Mouse (Mus musculus) midbrain, embryonic 11.5 days (tissue): ENCODE results near the gene Madcam1. TPM values are rescaled to one million over a fixed set of nuclear protein-coding genes. Genes with fewer than 3 reads are reported as not detected.
A peak's percentile ranks its signal among the peaks of the same experiment; 100 is the strongest.

Experiments
- ATAC-seq: fragments of 200-750 bp; cut with Nextera tagmentation; 2 replicates; pipeline ENCODE4 v1.8.0; 2017; ENCODE audit warnings: moderate TSS enrichment, moderate library complexity; ENCODE audit not compliant: low FRiP score
- DNase-seq: peaks from one replicate; pipeline ENCODE4 v3.0.0; 2015; ENCODE audit warnings: low spot score; ENCODE audit errors: missing footprints
- H3K27ac ChIP-seq: fragments of 300-500 bp; sonication (generic); 2 replicates; pipeline ENCODE4 v1.5.1; 2014; ENCODE audit warnings: low read depth, low read length
- H3K27me3 ChIP-seq: fragments of 300-500 bp; sonication (generic); 2 replicates; pipeline ENCODE4 v1.6.1; 2014; ENCODE audit warnings: mild to moderate bottlenecking, low read length, moderate library complexity, mixed read lengths; ENCODE audit not compliant: control insufficient read depth, insufficient read depth
- H3K36me3 ChIP-seq: fragments of 300-500 bp; sonication (generic); 2 replicates; pipeline ENCODE4 v1.6.1; 2014; ENCODE audit warnings: mild to moderate bottlenecking, low read length, moderate library complexity, mixed read lengths; ENCODE audit not compliant: control insufficient read depth, insufficient read depth
- H3K4me1 ChIP-seq: fragments of 300-500 bp; sonication (generic); 2 replicates; pipeline ENCODE4 v1.6.1; 2014; ENCODE audit warnings: low read length; ENCODE audit not compliant: control insufficient read depth, insufficient read depth
- H3K4me2 ChIP-seq: fragments of 300-500 bp; sonication (generic); 2 replicates; pipeline ENCODE4 v1.6.1; 2014; ENCODE audit warnings: mild to moderate bottlenecking, moderate library complexity
- H3K4me3 ChIP-seq: fragments of 300-500 bp; sonication (generic); 2 replicates; pipeline ENCODE4 v1.5.1; 2014; ENCODE audit warnings: low read depth, low read length
- H3K9ac ChIP-seq: fragments of 300-500 bp; sonication (generic); 2 replicates; pipeline ENCODE4 v1.6.1; 2014; ENCODE audit warnings: low read length
- H3K9me3 ChIP-seq: fragments of 300-500 bp; sonication (generic); 2 replicates; pipeline ENCODE4 v1.6.1; 2016; ENCODE audit warnings: low read length; ENCODE audit not compliant: control insufficient read depth
- WGBS: fragments of 180-500 bp; shearing (Covaris S2); extraction: QIAGEN DNeasy Blood & Tissue Kit; methylation state at CpG from one replicate; pipeline ENCODE4 v1.1.7; 2014; 5-methylcytosine and 5-hydroxymethylcytosine counted together
- polyA plus RNA-seq: library from polyadenylated mRNA; unstranded; fragments of >200 nt; fragmentation: Nextera tagmentation; extraction: Ambion mirVana; gene quantifications from 2 replicates; pipeline ENCODE4 v1.2.1, GENCODE M21; 2014

The Madcam1 gene
- polyA plus RNA-seq, 1 experiment from 2014 or later = 1.2 TPM

DNA sequence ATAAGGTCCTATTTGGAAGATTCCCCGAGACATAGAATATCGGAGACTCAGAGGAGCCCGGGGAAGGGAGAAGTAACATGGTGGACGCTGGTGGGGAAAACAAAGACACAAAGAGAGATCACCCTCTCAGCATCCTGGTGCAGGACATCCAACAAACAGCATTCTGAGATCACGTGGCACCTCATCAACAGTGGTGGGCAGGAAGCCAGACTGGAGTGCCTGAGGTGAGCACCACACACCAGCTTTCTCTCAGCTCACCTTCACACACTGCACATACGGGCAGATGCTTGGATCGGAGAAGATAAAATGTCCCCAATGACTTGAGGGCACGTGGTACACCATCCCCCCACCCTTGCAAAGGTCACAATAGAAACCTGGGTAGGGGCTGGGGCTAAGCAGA is 28.1 kb upstream of the Madcam1 start:
- Histone ChIP-seq H3K27ac (no peak overlapping the region), H3K4me2 (peak overlapping the region; percentile 86), H3K36me3 (no peaks in the 10 kb centered on the region), H3K4me1 (peaks cover 8% of the 10 kb centered on the region; the same call in 1 of the 2 replicates), H3K9ac (no peak overlapping the region), H3K27me3 (peaks cover 15% of the 10 kb centered on the region), H3K4me3 (peak overlapping the region; percentile 74), H3K9me3 (no peaks in the 10 kb centered on the region)
- DNase-seq = no peak
- WGBS = 79% methylated on average over 8 of the region's 8 CpGs
- ATAC-seq = no peak

DNA sequence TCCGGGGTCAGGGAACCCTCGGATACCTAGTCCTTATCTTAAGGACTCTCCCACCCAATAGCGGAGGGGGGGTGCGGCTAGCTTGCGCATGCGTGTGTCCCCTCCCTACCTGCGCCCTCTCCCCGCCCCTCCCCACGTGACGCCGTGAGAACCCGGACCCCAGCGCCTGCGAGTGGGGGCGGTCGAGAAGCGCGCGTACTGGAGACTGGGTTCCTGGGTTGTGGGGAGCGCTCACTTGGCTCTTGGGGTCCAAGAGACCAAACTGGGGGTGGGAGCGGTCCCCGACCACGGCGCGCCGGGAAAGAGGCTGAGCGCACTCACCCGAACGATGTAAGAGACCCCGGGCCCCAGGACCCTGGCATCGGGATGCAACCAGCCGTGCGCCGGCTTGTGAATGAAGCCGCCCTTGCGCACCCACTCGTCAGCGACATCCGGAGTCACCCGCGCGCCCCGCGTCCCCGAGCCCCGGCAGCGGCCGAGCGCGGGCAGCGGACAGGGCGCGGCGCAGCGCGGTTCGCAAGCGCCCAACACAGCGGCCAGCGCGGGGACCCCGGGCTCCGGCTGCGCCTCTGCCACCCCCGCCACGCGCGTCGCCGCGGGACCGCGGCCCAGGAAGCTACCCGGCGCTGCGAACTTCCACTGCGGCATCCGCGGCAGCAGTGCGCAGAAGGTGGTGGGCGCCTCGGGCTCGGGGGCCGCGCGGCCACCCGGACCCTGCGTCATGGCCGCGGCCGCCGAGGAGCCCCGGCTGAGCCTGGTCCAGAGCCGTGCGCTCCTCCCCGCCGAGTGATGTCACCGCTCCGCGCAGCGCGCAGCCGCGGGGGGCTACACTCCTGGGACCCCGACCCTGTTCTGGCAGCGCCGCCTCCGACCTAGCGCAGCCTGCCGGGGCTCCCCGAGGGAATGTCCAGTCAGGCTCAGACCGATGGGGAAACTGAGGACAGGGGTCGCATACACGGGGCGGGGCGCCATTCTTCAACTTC is 26.9 kb upstream of the Madcam1 start, which contains the start of gene Shc2:
Shc2 (minus strand) TSS at position 791 of the 983 bp plus-strand sequence.
- peak within 1 kb of the TSS; percentile 74 for H3K4me3 ChIP-seq
- H3K9me3 ChIP-seq = no peaks in the 10 kb centered on the region
- peak; percentile 96 for DNase-seq
- ATAC-seq = peak; percentile 91
- peak within 1 kb of the TSS; percentile 86 for H3K4me2 ChIP-seq
- H3K36me3 ChIP-seq = no peaks in the 10 kb centered on the region
- H3K9ac ChIP-seq = peak within 1 kb of the TSS; percentile 89
- H3K27me3 ChIP-seq = peaks cover 15% of the 10 kb centered on the region
- under 1% methylated on average over 89 of the region's 116 CpGs for WGBS
- H3K27ac ChIP-seq = peak within 1 kb of the TSS; percentile 76
- peaks cover 8% of the 10 kb centered on the region; the same call in 1 of the 2 replicates for H3K4me1 ChIP-seq

DNA sequence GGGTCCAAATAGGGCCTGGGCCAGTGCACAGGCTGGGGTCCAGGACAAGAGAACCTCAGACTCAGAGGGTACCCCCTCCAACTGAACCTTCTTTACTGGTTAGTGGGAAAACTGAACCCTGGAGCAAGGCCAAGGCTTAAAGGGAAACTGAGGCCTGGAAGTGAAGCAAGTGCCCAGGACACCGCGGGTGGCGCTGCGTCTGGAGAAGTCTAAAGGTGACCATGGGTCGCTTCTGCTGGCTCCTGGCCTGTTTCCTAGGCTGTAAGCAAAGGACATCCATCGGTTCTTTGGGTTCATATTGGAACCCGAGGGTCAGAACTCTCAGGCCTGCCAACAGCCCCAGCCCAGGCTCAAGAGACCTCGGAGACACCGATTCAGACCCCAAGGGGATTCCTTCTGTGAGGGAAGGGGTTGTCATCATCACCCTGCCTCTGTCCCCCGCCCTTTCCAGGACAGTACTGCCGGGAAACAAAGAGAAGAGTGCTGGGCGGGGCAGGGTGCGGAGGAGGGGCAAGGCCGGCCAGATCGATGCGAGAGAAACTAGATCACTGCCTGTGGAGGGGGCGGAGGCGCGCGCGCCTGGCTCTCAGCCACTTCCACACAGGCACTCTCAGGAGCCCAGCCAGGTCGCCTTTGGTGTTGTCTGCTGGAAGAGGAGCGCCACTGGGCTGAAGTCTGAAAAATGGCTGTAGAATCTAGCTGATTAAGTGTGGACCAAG is 25.7 kb upstream of the Madcam1 start:
- peaks cover 15% of the 10 kb centered on the region for H3K27me3 ChIP-seq
- H3K27ac ChIP-seq = peak overlapping the region; percentile 30
- peak overlapping the region; percentile 8; the same call in 1 of the 2 replicates for H3K4me3 ChIP-seq
- peak; percentile 93 for DNase-seq
- WGBS = 4% methylated on average over 23 of the region's 23 CpGs
- H3K4me2 ChIP-seq = peak overlapping the region; percentile 86
- peak overlapping the region; percentile 89; the same call in 1 of the 2 replicates for H3K9ac ChIP-seq
- peak; percentile 49 for ATAC-seq
- peaks cover 8% of the 10 kb centered on the region; the same call in 1 of the 2 replicates for H3K4me1 ChIP-seq
- no peaks in the 10 kb centered on the region for H3K36me3 ChIP-seq
- H3K9me3 ChIP-seq = no peaks in the 10 kb centered on the region

DNA sequence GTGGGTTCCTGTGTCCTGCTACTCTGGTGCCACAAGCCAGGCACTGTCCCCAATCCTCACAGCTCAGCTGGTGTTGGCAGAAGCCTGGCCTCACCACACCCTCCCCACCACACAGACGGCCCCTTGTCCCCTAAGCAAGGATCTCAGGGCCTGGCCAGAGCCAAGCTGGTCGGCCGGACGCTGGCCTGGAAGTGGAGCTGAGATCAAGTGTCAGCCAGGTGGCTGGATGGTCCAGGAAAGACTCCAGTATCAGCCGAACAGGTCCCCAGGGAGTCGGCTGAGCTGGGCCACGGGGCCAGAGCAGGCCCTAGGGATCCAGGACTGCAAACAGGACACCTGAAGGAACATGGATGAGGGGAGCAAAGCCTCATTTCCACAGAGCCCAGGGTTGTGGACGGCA is 18.6 kb upstream of the Madcam1 start, which contains the start of gene Odf3l2:
Odf3l2 (minus strand) TSS at position 28 of the 400 bp plus-strand sequence.
- DNase-seq (no peak), ATAC-seq (0 out of 2 replicates have a peak, but pooled peaks have one; percentile 28)
- Histone ChIP-seq H3K4me3 (no peak within 1 kb of the TSS), H3K27ac (no peak within 1 kb of the TSS), H3K4me1 (no peaks in the 10 kb centered on the region), H3K36me3 (no peaks in the 10 kb centered on the region), H3K9ac (no peak within 1 kb of the TSS), H3K27me3 (no peaks in the 10 kb centered on the region), H3K9me3 (no peaks in the 10 kb centered on the region), H3K4me2 (no peak within 1 kb of the TSS)
- WGBS = 71% methylated on average over 8 of the region's 8 CpGs

DNA sequence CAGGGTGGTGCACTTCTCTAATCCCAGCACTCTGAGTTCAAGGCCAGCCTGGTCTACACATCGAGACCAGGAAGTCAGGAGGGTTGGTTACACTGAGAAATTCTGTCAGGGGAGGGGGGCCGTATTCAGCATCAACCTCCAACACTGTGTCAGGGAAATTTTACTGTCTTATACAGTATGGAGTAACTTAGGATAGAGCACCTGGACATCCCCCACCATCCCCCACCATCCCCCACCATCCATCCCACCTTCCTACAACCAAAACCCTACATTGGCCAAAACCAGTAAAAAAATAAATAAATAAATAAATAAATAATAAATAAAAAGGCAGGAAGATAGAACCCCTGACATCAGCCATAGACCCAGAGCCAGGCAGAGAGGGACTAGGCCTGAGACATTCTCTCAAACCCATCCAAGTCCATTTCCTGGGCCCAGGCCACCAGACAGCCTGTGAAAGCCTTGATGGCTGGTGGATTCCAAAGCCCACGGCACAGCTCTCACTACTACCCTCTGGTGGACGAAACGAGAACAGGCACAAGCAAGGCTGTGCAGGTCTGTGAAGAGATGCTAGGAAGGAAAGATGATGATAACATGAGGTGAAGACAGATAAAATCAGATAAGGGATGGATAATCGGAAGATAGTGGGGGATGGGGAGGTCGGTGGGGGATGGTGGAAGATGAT is 15.1 kb upstream of the Madcam1 start:
- peak; percentile 97 for DNase-seq

DNA sequence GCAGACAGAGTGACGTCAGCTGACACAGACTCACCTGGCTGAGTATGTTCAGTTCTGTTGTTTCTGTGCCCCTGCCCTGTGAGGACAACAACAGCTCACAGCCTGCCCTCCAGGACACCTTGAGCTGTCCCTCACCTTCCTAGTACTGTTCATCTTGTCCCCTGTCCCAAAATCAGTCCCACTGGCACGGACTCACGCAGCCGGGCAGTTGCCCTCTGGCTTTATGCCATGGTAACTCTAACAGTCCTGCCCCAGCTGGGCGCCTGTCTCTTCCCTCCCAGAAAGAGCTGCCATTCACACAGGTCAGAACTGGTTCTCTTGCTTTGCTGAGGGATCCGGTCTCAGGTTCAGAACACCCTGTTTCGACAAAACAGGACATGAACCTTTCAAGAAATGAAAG is 11.6 kb upstream of the Madcam1 start:
- H3K4me3 ChIP-seq = no peak overlapping the region
- ATAC-seq (no peak), DNase-seq (no peak)
- WGBS = 83% methylated on average over 7 of the region's 7 CpGs
- no peak overlapping the region for H3K4me2 ChIP-seq
- no peaks in the 10 kb centered on the region for H3K9me3 ChIP-seq
- H3K27me3 ChIP-seq = no peaks in the 10 kb centered on the region; the same call in 1 of the 2 replicates
- no peak overlapping the region for H3K27ac ChIP-seq
- H3K9ac ChIP-seq = no peak overlapping the region
- H3K4me1 ChIP-seq = peaks cover 8% of the 10 kb centered on the region
- H3K36me3 ChIP-seq = no peaks in the 10 kb centered on the region

More for the DNA sequence above, 15.1 kb upstream of the Madcam1 start:
- Histone ChIP-seq H3K27me3 (no peaks in the 10 kb centered on the region; the same call in 1 of the 2 replicates), H3K9ac (no peak overlapping the region), H3K36me3 (no peaks in the 10 kb centered on the region), H3K4me1 (peaks cover 2% of the 10 kb centered on the region; the same call in 1 of the 2 replicates), H3K4me2 (no peak overlapping the region), H3K27ac (no peak overlapping the region), H3K9me3 (no peaks in the 10 kb centered on the region), H3K4me3 (no peak overlapping the region)
- WGBS = 31% methylated on average over 7 of the region's 7 CpGs
- peak; percentile 73 for ATAC-seq

DNA sequence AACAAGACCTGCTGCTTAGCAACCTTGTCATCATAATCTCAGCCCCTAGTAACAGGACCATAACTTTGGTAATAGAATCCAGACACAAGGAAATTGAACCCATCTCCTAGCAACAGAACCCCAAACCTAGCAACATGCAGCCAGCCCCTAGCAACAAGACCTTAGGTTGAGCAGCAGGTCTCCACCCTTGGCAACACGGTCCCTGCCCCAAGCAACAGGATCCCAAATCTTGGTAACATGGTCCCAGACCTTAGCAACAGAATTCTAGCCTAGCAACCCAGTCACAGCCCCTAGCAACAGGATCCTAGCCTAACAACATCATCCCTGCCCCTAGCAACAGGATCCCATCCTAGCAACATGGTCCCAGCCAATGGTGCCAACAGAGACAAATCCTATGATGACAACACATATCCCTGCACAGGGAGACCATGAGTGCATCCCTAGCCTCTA is 9.4 kb upstream of the Madcam1 start:
- H3K4me1 ChIP-seq = peaks cover 8% of the 10 kb centered on the region
- 9% methylated on average over 1 of the region's 1 CpGs for WGBS
- H3K9ac ChIP-seq = no peak overlapping the region
- DNase-seq (peak; percentile 94), ATAC-seq (peak; percentile 89)
- no peaks in the 10 kb centered on the region for H3K9me3 ChIP-seq
- no peak overlapping the region for H3K27ac ChIP-seq
- H3K36me3 ChIP-seq = no peaks in the 10 kb centered on the region
- H3K4me3 ChIP-seq = no peak overlapping the region
- H3K27me3 ChIP-seq = no peaks in the 10 kb centered on the region; the same call in 1 of the 2 replicates
- no peak overlapping the region for H3K4me2 ChIP-seq

DNA sequence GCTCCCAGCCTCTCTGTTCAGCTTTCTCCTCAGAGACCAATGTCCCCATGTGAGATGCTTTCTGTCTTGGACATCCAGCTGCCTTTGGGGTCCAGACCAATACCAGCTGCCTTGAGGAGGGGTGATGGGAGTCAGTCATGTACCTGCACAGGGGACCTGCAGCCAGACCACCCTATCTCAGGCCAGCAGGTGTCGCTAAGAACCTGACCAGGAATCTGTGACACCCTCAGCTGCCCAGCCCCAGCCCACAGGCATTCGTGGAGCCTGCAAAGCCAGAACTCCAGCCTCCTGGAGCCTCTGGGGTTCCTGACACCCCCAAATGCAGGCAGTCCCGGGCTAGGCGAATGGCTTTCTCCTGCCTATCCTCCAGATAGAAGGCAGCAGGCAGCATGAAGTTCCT is 5.5 kb upstream of the Madcam1 start:
- H3K4me1 ChIP-seq = peaks cover 8% of the 10 kb centered on the region
- H3K36me3 ChIP-seq = no peaks in the 10 kb centered on the region
- ATAC-seq = no peak
- WGBS = 20% methylated on average over 4 of the region's 4 CpGs
- no peak for DNase-seq
- H3K27me3 ChIP-seq = no peaks in the 10 kb centered on the region
- H3K4me2 ChIP-seq = no peak overlapping the region
- H3K27ac ChIP-seq = no peak overlapping the region
- H3K4me3 ChIP-seq = no peak overlapping the region
- no peak overlapping the region for H3K9ac ChIP-seq
- no peaks in the 10 kb centered on the region for H3K9me3 ChIP-seq
